Mouse (Mus musculus) limb, embryonic 14.5 days (tissue): ENCODE data around the gene Timd4. TPM values are rescaled to one million over a fixed set of nuclear protein-coding genes. Genes with fewer than 3 reads are reported as not detected.

Source experiments
- ATAC-seq: fragments of 200-750 bp; cut with Nextera tagmentation; 2 replicates; pipeline ENCODE4 v1.8.0; 2017; ENCODE audit warnings: low read depth, moderate number of reproducible peaks, moderate TSS enrichment; ENCODE audit not compliant: low FRiP score
- DNase-seq: peaks from one replicate; pipeline ENCODE4 v3.0.0-alpha.2; 2015; ENCODE audit warnings: low spot score
- H3K27ac ChIP-seq: fragments of 300-500 bp; sonication (generic); replicated peaks from 2 replicates; pipeline ENCODE4 v1.5.1; 2014; ENCODE audit warnings: low read depth, mild to moderate bottlenecking, low read length, moderate library complexity, mixed read lengths
- H3K27me3 ChIP-seq: fragments of 300-500 bp; sonication (generic); 2 replicates; pipeline ENCODE4 v1.6.1; 2014; ENCODE audit warnings: low read length, mixed read lengths; ENCODE audit not compliant: control insufficient read depth, insufficient read depth
- H3K36me3 ChIP-seq: fragments of 300-500 bp; sonication (generic); 2 replicates; pipeline ENCODE4 v1.6.1; 2014; ENCODE audit warnings: mild to moderate bottlenecking, low read length, moderate library complexity, mixed read lengths; ENCODE audit not compliant: control insufficient read depth, insufficient read depth
- H3K4me1 ChIP-seq: fragments of 300-500 bp; sonication (generic); 2 replicates; pipeline ENCODE4 v1.6.1; 2014; ENCODE audit warnings: antibody characterized with exemption, low read length, mixed read lengths; ENCODE audit not compliant: control insufficient read depth, insufficient read depth
- H3K4me2 ChIP-seq: fragments of 300-500 bp; sonication (generic); replicated peaks from 2 replicates; pipeline ENCODE4 v1.6.1; 2014; ENCODE audit warnings: low read depth, mild to moderate bottlenecking, low read length, moderate library complexity; ENCODE audit not compliant: severe bottlenecking
- H3K4me3 ChIP-seq: fragments of 300-500 bp; sonication (generic); replicated peaks from 2 replicates; pipeline ENCODE4 v1.5.1; 2014; ENCODE audit warnings: low read length
- H3K9ac ChIP-seq: fragments of 300-500 bp; sonication (generic); 2 replicates; pipeline ENCODE4 v1.6.1; 2014; ENCODE audit warnings: mild to moderate bottlenecking, low read depth, low read length, moderate library complexity; ENCODE audit not compliant: severe bottlenecking
- H3K9me3 ChIP-seq: fragments of 300-500 bp; sonication (generic); 2 replicates; pipeline ENCODE4 v1.6.1; 2016; ENCODE audit warnings: low read length; ENCODE audit not compliant: control insufficient read depth
- POLR2A ChIP-seq: fragments of 200-500 bp; IDR thresholded peaks from 2 replicates; pipeline ENCODE4 v1.8.0; 2012; ENCODE audit warnings: inconsistent platforms, mild to moderate bottlenecking, moderate library complexity, borderline replicate concordance; ENCODE audit not compliant: insufficient read depth, insufficient read length; ENCODE audit errors: extremely low read depth
- WGBS: fragments of 180-500 bp; shearing (Covaris S2); extraction: QIAGEN DNeasy Blood & Tissue Kit; methylation state at CpG from one replicate; pipeline ENCODE4 v1.1.7; 2014; 5-methylcytosine and 5-hydroxymethylcytosine counted together
- polyA plus RNA-seq, 2 experiments: library from polyadenylated mRNA; depleted of rRNA in 1 of 2; stranded (reverse) in 1 of 2; unstranded in 1 of 2; fragments of >200 nt; fragmentation: Nextera tagmentation in 1 of 2; extraction: Ambion mirVana in 1 of 2; gene quantifications; 2 replicates each; pipeline versions ENCODE4 v1.2.1 to v1.2.3; 2012 to 2014

The Timd4 gene
- polyA plus RNA-seq, 2 experiments: 0.16 to 0.25 TPM

- 20% methylated on average over 8 of the region's 8 CpGs for whole genome bisulfite sequencing
- H3K4me3 ChIP-seq: no peak overlapping the region
- no peaks in the 10 kb centered on the region for H3K9me3 ChIP-seq
- ATAC-seq (peak; percentile 72; the same call in 1 of the 2 replicates), DNase-seq (peak; percentile 70)
- H3K4me2 ChIP-seq: no peak overlapping the region
- no peaks in the 10 kb centered on the region; the same call in 1 of the 2 replicates for H3K4me1 ChIP-seq
- no peak overlapping the region for H3K27ac ChIP-seq
- TF ChIP-seq POLR2A: no peak
- H3K36me3 ChIP-seq: no peaks in the 10 kb centered on the region
- no peaks in the 10 kb centered on the region for H3K27me3 ChIP-seq
- no peak overlapping the region for H3K9ac ChIP-seq
These were observed 37.8 kb downstream of the Timd4 start for GRCm38 (mm10) chr11:46848221-46848971.

GRCm38 (mm10) chr11:46864809-46865208, 54.2 kb downstream of the Timd4 start:
- TF ChIP-seq POLR2A: no peak
- ATAC-seq (no peak), DNase-seq (peak; percentile 13)
- no peak overlapping the region for H3K27ac ChIP-seq
- no peak overlapping the region for H3K4me2 ChIP-seq
- H3K9ac ChIP-seq: no peak overlapping the region
- no peaks in the 10 kb centered on the region for H3K9me3 ChIP-seq
- no peaks in the 10 kb centered on the region for H3K27me3 ChIP-seq
- H3K4me3 ChIP-seq: no peak overlapping the region
- no peaks in the 10 kb centered on the region for H3K36me3 ChIP-seq
- no peaks in the 10 kb centered on the region for H3K4me1 ChIP-seq
- WGBS: 67% methylated on average over 1 of the region's 1 CpGs

- no peak overlapping the region for H3K9ac ChIP-seq
- whole genome bisulfite sequencing: 81% methylated on average over 7 of the region's 7 CpGs
- H3K27me3 ChIP-seq: no peaks in the 10 kb centered on the region
- no peak for TF ChIP-seq POLR2A
- no peak overlapping the region for H3K4me3 ChIP-seq
- H3K36me3 ChIP-seq: no peaks in the 10 kb centered on the region
- H3K27ac ChIP-seq: no peak overlapping the region
- no peaks in the 10 kb centered on the region for H3K4me1 ChIP-seq
- ATAC-seq (no peak), DNase-seq (no peak)
- H3K4me2 ChIP-seq: no peak overlapping the region
- H3K9me3 ChIP-seq: no peaks in the 10 kb centered on the region
These were observed 58.0 kb downstream of the Timd4 start for GRCm38 (mm10) chr11:46868594-46868993.

- no peak overlapping the region for H3K4me3 ChIP-seq
- H3K4me1 ChIP-seq: no peaks in the 10 kb centered on the region
- no peaks in the 10 kb centered on the region for H3K9me3 ChIP-seq
- H3K27me3 ChIP-seq: no peaks in the 10 kb centered on the region
- no peak overlapping the region for H3K9ac ChIP-seq
- no peak for TF ChIP-seq POLR2A
- no peak for ATAC-seq
- no peak for DNase-seq
- no peaks in the 10 kb centered on the region for H3K36me3 ChIP-seq
- H3K27ac ChIP-seq: no peak overlapping the region
- no peak overlapping the region for H3K4me2 ChIP-seq
- 66% methylated on average over 1 of the region's 1 CpGs for WGBS
These were observed 65.2 kb downstream of the Timd4 start for GRCm38 (mm10) chr11:46875774-46876173.

- H3K4me1 ChIP-seq: no peaks in the 10 kb centered on the region
- no peaks in the 10 kb centered on the region for H3K36me3 ChIP-seq
- ATAC-seq (no peak), DNase-seq (no peak)
- no peaks in the 10 kb centered on the region for H3K27me3 ChIP-seq
- H3K9me3 ChIP-seq: no peaks in the 10 kb centered on the region
- no peak overlapping the region for H3K27ac ChIP-seq
- no peak overlapping the region for H3K9ac ChIP-seq
- no peak overlapping the region for H3K4me2 ChIP-seq
- 80% methylated on average over 2 of the region's 2 CpGs for WGBS
- no peak overlapping the region for H3K4me3 ChIP-seq
- TF ChIP-seq POLR2A: no peak
These were observed 71.9 kb downstream of the Timd4 start for GRCm38 (mm10) chr11:46882456-46882855.
